Comparison of ENCODE assay signal across 17 mouse cellular contexts in genomic region chr13:93374457-93374856, GRCm38 (mm10).
DNase-seq lines count a peak whose midpoint lies in the region; ATAC-seq and TF ChIP-seq lines count a peak whose summit lies in the region.
"Had no signal": no experiment of that assay in that cellular context is flagged by ENCODE, and none has a peak within 500 bp of the region (broad histone marks: within the 10 kb centered on the region; RNA-seq: fewer than 3 reads in every experiment).

No protein-coding gene starts in this region.

- no peak overlapping the region for H3K27ac ChIP-seq in kidney, adult 2 months (ENCODE audit: insufficient read depth, low read depth, low read length)
- no peak overlapping the region for H3K27ac ChIP-seq in midbrain, postnatal 0 days (ENCODE audit: low read depth, low read length)
- H3K27ac ChIP-seq in midbrain, embryonic 14.5 days (replicated peaks; ENCODE audit: low read depth, low read length) = no peak overlapping the region
- H3K27ac ChIP-seq in MEL (ENCODE audit: control insufficient read depth, low read depth, low read length) = no peak overlapping the region
- H3K27ac ChIP-seq: midbrain, embryonic 15.5 days had no signal

- H3K4me2 ChIP-seq in midbrain, postnatal 0 days (ENCODE audit: low read depth, low read length, poor library complexity, severe bottlenecking) = no peak overlapping the region
- H3K4me2 ChIP-seq in midbrain, embryonic 14.5 days (ENCODE audit: low read length) = no peak overlapping the region
- H3K4me2 ChIP-seq: midbrain, embryonic 15.5 days had no signal

- H3K27me3 ChIP-seq in kidney, adult 2 months (replicated peaks; ENCODE audit: control insufficient read depth, insufficient read depth, low read length) = no peaks in the 10 kb centered on the region
- no peaks in the 10 kb centered on the region for H3K27me3 ChIP-seq in midbrain, postnatal 0 days (ENCODE audit: insufficient read depth, low read length)
- no peaks in the 10 kb centered on the region for H3K27me3 ChIP-seq in midbrain, embryonic 14.5 days (ENCODE audit: control insufficient read depth, insufficient read depth, low read length)
- H3K27me3 ChIP-seq in MEL (ENCODE audit: control insufficient read depth in 1 of 2, insufficient read depth in 2 of 2, low read length in 2 of 2) = no peaks in the 10 kb centered on the region
- H3K27me3 ChIP-seq: midbrain, embryonic 15.5 days had no signal

- no peaks in the 10 kb centered on the region for H3K4me1 ChIP-seq in kidney, adult 2 months (ENCODE audit: control insufficient read depth, insufficient read depth, low read length)
- no peaks in the 10 kb centered on the region for H3K4me1 ChIP-seq in midbrain, postnatal 0 days (ENCODE audit: insufficient read depth, low read length)
- no peaks in the 10 kb centered on the region for H3K4me1 ChIP-seq in midbrain, embryonic 14.5 days (ENCODE audit: control insufficient read depth, insufficient read depth, low read length)
- H3K4me1 ChIP-seq in MEL (ENCODE audit: control insufficient read depth in 1 of 2, insufficient read depth in 2 of 2, low read length in 2 of 2) = peaks cover 6 to 9% of the 10 kb centered on the region in 2 experiments
- H3K4me1 ChIP-seq: midbrain, embryonic 15.5 days had no signal

- TF ChIP-seq EP300 in MEL (IDR thresholded peaks at IDR 0.05; ENCODE audit: low read depth in 1 of 2, low read length in 2 of 2) = no peak

- 95% methylated on average over 5 of the region's 5 CpGs for WGBS in kidney, adult 2 months
- 93% methylated on average over 5 of the region's 5 CpGs for WGBS in midbrain, postnatal 0 days
- WGBS in midbrain, embryonic 14.5 days = 92% methylated on average over 5 of the region's 5 CpGs

- DNase-seq in kidney, adult 2 months = peak; percentile 5
- no peak for DNase-seq in kidney, adult 18-20 months
- no peak for DNase-seq in midbrain, postnatal 0 days (ENCODE audit: low spot score)
- DNase-seq in midbrain, embryonic 14.5 days = no peak
- peak; percentile 45 for DNase-seq in MEL (ENCODE audit: low read depth, low spot score)
- DNase-seq in induced T-regulatory cell, adult 2 months (ENCODE audit: low read depth) = peak; percentile 12
- DNase-seq in layer of hippocampus, adult 11-12 months (ENCODE audit: low spot score) = no peak
- DNase-seq in urinary bladder, adult 18-20 months (ENCODE audit: low spot score in 2 of 2) = no peak
- DNase-seq: adrenal gland, adult 8-10 months; cerebellum, adult 11 months; cerebellum, postnatal 36 days; forebrain, postnatal 0 days; layer of hippocampus, postnatal 36 days; left cerebral cortex, postnatal 4 days; thymus, adult 18-20 months had no signal

- no peaks in the 10 kb centered on the region for H3K9me3 ChIP-seq in midbrain, postnatal 0 days (ENCODE audit: low read length)
- H3K9me3 ChIP-seq in midbrain, embryonic 14.5 days (ENCODE audit: control insufficient read depth, low read length) = no peaks in the 10 kb centered on the region
- no peaks in the 10 kb centered on the region for H3K9me3 ChIP-seq in MEL (replicated peaks; ENCODE audit: insufficient read depth, low read length)
- H3K9me3 ChIP-seq: midbrain, embryonic 15.5 days had no signal

- ATAC-seq in midbrain, postnatal 0 days (ENCODE audit: low FRiP score) = no peak
- ATAC-seq in midbrain, embryonic 14.5 days (ENCODE audit: low FRiP score, low TSS enrichment) = no peak
- ATAC-seq: forebrain, postnatal 0 days; midbrain, embryonic 15.5 days had no signal

- no peaks in the 10 kb centered on the region for H3K79me2 ChIP-seq in MEL (ENCODE audit: control insufficient read depth, insufficient read depth, low read length, poor library complexity)

- TF ChIP-seq CTCF in kidney, adult 2 months (conservative IDR thresholded peaks at IDR 0.05; ENCODE audit: insufficient read depth, insufficient read length, low read depth, low read length) = peak; percentile 30
- 0 out of 2 replicates have a peak, but pooled peaks have one; percentile 20 for TF ChIP-seq CTCF in midbrain, postnatal 0 days (IDR thresholded peaks at IDR 0.05)
- peak in 2 of 3 experiments; percentile 40 to 42; a peak in 4 of 6 replicates for TF ChIP-seq CTCF in MEL (IDR thresholded peaks at IDR 0.05 in 2 of 3, conservative IDR thresholded peaks at IDR 0.05 in 1 of 3; ENCODE audit: control insufficient read depth in 1 of 3, insufficient read depth in 1 of 3, low read depth in 2 of 3, low read length in 3 of 3, poor library complexity in 1 of 3, severe bottlenecking in 1 of 3)

- no peak overlapping the region for H3K4me3 ChIP-seq in kidney, adult 2 months (ENCODE audit: insufficient read depth, low read depth, low read length)
- H3K4me3 ChIP-seq in midbrain, postnatal 0 days (ENCODE audit: low read depth, low read length) = no peak overlapping the region
- no peak overlapping the region for H3K4me3 ChIP-seq in midbrain, embryonic 14.5 days (replicated peaks; ENCODE audit: low read depth, low read length)
- H3K4me3 ChIP-seq in MEL (ENCODE audit: control insufficient read depth in 1 of 2, insufficient read depth in 1 of 2, low read depth in 2 of 2, low read length in 2 of 2) = no peak overlapping the region
- H3K4me3 ChIP-seq: erythroblast, embryonic 14.5 days; midbrain, embryonic 15.5 days had no signal

- TF ChIP-seq RAD21 in MEL (IDR thresholded peaks at IDR 0.05; ENCODE audit: low read depth, low read length) = peak; percentile 41

- no peak overlapping the region for H3K9ac ChIP-seq in midbrain, postnatal 0 days (replicated peaks; ENCODE audit: low read length, poor library complexity, severe bottlenecking)
- H3K9ac ChIP-seq in midbrain, embryonic 14.5 days (replicated peaks; ENCODE audit: low read length) = no peak overlapping the region
- no peak overlapping the region for H3K9ac ChIP-seq in MEL (ENCODE audit: control insufficient read depth, low read depth, low read length, poor library complexity, severe bottlenecking)
- H3K9ac ChIP-seq: forebrain, postnatal 0 days; midbrain, embryonic 15.5 days had no signal

- H3K36me3 ChIP-seq in kidney, adult 2 months (ENCODE audit: control insufficient read depth, insufficient read depth, low read length) = no peaks in the 10 kb centered on the region
- no peaks in the 10 kb centered on the region for H3K36me3 ChIP-seq in midbrain, postnatal 0 days (ENCODE audit: insufficient read depth, low read length)
- no peaks in the 10 kb centered on the region for H3K36me3 ChIP-seq in midbrain, embryonic 14.5 days (ENCODE audit: control insufficient read depth, insufficient read depth, low read length)
- H3K36me3 ChIP-seq in MEL (ENCODE audit: control insufficient read depth in 1 of 2, insufficient read depth in 2 of 2, low read length in 2 of 2) = peaks cover 0 to 22% of the 10 kb centered on the region in 2 experiments; a peak in 2 of 4 replicates
- H3K36me3 ChIP-seq: midbrain, embryonic 15.5 days had no signal

- TF ChIP-seq POLR2A in kidney, adult 2 months (IDR thresholded peaks at IDR 0.05; ENCODE audit: low read depth, low read length) = no peak
- no peak for TF ChIP-seq POLR2A in MEL (IDR thresholded peaks at IDR 0.05; ENCODE audit: control insufficient read depth in 1 of 2, insufficient read depth in 1 of 2, low read depth in 1 of 2, low read length in 2 of 2, poor library complexity in 1 of 2)

TF ChIP-seq in MEL, 35 proteins besides CTCF, POLR2A, EP300 and RAD21:
- TF ChIP-seq ZMIZ1 (IDR thresholded peaks at IDR 0.05; ENCODE audit: low read depth, low read length) = no peak
- TF ChIP-seq UBTF (IDR thresholded peaks at IDR 0.05; ENCODE audit: borderline replicate concordance, insufficient read depth, low read depth, low read length) = no peak
- peak; percentile 37 for TF ChIP-seq SMC3 (IDR thresholded peaks at IDR 0.05; ENCODE audit: low read depth, low read length)
- peak; percentile 17; the same call in 1 of the 2 replicates for TF ChIP-seq ZC3H11A (IDR thresholded peaks at IDR 0.05; ENCODE audit: low read depth, low read length)
- TF ChIP-seq ELF1 (IDR thresholded peaks at IDR 0.05; ENCODE audit: low read depth, low read length) = no peak

Comparison
In these comparisons a context has a peak if more than half of its experiments do, and no peak if none do; other contexts are left out.
1. DNase-seq: peak in kidney, adult 2 months (single experiment), MEL (single experiment) and induced T-regulatory cell, adult 2 months (single experiment); none in kidney, adult 18-20 months (single experiment), midbrain, postnatal 0 days (single experiment), midbrain, embryonic 14.5 days (single experiment), layer of hippocampus, adult 11-12 months (single experiment) and urinary bladder, adult 18-20 months (0 of 2).
2. Peak in every context shown above with its lines, with median percentiles within 50 percentile points of each other: CTCF ChIP-seq.